Mouse (Mus musculus) A20 (cell line): ENCODE results near the gene Ankle2.

Experiments used
- DNase-seq: peaks from one replicate; pipeline ENCODE4 v3.0.0-alpha.2; 2011; ENCODE audit warnings: low read depth, low spot score

Ankle2 gene

DNA sequence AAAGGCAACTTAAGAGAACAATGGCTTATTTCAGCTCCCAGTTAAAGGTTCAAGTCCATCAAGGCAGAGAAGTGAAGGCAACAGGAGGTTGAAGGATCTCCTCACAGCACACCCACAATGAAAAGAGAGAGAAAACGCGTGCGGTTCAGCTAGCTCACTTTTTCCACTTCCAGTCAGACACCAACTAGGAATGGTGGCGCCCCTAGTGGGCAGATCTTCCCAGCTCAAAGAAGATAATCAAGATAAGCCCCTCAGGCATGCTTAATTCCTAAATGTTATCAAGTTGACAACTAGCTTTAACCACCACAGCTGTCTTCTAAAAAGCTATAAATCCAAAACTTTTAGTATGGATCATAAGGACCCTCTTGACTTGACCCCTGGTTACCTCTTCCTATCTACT lies 53.7 kb downstream of the Ankle2 start:
- DNase-seq: peak; percentile 85

DNA sequence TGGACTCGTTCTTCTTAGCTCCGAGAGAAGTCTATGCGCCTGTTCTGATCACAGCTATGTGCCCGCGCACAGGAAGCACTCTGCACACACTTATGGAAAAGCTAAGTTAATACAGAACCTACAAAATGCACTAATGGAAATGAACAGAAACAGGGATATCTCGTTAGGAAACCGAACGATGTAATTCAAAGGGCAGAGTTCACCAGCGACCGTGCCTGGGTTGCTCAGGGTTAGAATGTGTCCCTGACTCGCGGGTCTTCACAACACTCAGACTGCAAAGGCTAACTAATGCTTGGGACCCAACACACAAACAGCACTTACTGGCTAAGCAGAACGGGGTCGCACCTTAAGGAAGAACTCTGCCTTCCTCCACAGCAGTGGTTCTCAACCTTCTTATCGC lies 54.4 kb downstream of the Ankle2 start:
- DNase-seq: no peak

DNA sequence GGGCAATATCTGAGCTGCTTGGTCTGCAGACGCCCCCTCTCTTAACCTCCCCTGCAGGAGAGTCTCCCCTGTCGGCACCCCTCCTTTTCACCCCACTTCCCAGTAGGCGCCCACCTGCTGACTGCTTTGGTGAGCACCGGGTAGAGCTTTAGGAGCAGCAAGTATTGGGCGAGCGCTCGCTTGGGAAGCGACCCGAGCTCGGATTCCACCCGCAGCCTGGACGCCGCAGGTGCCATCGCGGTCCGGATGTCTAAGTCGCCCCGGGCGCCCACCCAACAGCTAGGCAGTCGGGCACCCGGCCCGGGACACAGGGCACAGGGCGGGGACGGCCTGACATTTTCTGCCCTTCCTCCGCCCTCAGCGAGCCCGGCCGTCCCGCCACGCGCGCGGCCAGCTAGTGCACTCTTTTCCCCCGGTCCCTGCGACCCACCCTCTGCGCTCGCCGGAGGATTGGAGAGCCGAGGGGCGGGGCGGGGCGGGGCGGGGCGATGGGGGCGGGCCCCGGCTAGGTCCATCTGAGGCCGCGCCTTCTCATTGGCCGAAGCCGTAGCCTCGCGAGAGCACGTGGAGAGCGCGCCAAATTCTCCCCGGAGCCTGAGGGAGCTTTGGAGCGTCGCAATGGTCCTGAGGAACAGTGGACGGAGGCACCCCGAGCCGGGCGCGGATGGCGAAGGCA lies 55.1 kb downstream of the Ankle2 start, which contains the start of the genes Pxmp2 and Pole:
TSS of gene Pxmp2 (minus strand) at position 417 of the 676 bp plus-strand sequence.
TSS of gene Pole (plus strand) at position 537 of the 676 bp plus-strand sequence.
- peak; percentile 94 for DNase-seq

DNA sequence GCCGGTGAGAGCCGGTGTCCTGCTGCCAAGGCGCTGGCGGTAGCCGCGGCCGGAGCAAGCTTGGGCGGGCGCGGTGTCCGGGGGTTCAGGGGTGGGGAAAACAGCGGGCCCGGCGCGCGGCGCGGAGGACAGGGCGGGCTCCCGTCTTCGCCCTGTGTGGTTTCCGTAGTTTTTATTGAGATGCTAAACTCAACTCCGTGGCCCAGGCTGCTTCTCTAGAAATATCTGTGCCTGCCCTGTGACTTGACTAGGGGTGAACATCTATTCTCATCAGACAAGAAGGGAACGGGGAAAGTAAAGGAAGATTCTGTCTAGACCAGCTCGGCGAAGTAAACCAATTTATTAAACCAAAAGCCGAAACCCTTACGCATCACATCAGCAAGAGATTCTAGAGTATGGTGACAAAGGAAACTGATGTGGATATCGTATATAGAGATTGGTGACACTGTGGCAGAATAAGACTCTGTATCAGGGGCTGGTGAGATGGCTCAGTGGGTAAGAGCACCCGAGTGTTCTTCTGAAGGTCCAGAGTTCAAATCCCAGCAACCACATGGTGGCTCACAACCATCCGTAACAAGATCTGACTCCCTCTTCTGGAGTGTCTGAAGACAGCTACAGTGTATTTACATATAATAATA lies 55.8 kb downstream of the Ankle2 start:
- no peak for DNase-seq

DNA sequence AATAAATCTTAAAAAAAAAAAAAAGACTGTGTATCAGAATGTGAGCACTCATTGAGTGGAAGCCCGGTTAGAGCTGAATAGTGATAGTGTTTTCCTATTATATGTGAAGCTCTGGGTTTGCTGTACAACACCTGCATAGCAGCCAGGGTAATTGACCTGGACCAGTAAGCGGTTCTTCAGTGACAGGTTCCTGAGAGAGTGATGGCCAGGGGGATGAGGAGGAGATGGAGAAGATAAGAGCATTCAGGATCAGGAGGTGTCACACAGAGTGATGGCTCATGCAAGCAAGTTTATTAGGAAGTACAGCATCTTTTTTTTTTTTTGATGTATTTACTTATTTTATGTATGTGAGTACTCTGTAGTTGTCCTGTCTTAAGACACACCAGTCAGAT lies 56.3 kb downstream of the Ankle2 start:
- DNase-seq: peak; percentile 35

DNA sequence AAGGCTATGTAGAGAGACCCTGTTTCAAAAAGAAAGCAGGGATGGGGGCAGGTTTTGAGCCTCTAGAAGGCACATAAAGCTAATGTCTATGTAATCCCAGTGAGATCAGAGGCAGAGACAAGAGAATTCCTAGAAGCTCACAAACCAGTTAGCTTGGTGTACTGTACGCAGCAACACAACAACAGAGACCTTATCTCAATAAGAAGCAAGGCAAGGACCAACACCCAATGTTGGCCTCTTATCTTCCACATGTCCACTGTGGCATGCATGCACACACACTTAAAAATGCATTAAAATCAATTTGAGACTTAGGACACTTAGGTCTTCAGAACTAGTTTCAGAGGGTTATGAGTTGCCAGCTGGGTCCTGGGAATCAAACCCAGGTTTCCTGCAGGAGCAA lies 60.8 kb downstream of the Ankle2 start:
- DNase-seq: no peak

DNA sequence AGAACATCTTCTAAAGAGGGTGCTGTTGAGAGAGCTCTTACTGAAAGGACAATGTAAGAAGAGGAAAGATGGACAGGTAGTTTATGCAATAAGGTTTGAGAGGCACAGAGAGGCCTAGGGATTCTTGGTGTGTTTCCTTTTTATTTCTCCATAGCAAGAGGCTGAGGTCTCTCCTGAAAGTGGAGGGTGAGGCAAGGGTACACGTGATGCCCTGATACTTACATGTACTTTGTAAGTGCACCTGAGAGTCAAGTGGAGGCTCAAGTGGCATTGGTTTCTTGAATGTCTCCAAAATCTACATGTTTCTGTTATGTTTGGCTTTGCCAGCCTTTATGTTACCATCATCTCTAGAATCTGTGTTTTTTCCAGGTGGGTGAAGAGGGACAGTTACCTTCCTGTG lies 65.8 kb downstream of the Ankle2 start:
- no peak for DNase-seq

DNA sequence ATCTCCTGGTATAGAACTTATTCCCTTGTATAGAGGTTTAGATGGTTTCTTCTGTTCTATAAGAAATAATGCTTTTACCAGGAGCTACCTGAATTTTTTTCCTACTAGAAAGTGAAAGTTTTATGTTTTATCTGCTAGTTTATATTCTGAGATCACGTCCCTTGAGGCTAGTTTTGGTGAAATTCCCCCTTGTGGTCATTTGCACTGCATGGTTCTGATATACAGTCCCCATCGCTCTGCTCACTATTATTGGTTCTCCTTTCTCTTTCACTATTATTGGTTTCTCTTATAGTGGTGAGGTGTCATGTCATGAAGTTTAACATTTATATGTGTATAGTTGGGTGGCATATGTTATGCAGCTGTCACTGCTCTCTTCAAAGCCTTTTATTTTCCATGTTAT lies 69.8 kb downstream of the Ankle2 start:
- DNase-seq: peak; percentile 82
